Mouse (Mus musculus): ENCODE data around the gene Ccin.

Ccin gene

GRCm38 (mm10) chr4:43983181-43983580 is at the start of gene Ccin:
Gene Ccin, plus strand, starts transcription at chr4:43983483.
- DNase-seq (ENCODE audit: low read depth, low spot score): no peak

DNA sequence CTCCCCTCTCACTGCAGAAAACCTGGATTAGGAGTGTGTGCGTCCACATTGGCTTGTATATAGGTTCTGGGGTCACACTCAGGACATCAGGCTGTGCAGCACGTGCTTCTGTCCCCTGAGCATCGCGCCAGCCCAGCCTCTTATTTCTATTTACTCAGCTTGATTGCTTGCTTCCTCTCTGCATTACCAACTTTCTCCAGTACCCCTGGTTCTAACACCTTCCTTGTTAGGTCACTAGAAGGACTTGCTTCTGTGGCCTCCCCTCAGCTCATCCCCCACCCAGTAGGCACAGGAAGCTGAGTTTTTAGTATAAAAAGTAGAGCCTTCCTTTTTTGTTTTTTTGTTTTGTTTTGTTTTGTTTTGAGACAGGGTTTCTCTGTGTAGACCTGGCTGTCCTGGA is 47.1 kb upstream of the Ccin start:
- DNase-seq (ENCODE audit: low read depth, low spot score): no peak

- no peak for DNase-seq (ENCODE audit: low read depth, low spot score)
Measured at GRCm38 (mm10) chr4:43936749-43937674, 46.3 kb upstream of the Ccin start.

DNA sequence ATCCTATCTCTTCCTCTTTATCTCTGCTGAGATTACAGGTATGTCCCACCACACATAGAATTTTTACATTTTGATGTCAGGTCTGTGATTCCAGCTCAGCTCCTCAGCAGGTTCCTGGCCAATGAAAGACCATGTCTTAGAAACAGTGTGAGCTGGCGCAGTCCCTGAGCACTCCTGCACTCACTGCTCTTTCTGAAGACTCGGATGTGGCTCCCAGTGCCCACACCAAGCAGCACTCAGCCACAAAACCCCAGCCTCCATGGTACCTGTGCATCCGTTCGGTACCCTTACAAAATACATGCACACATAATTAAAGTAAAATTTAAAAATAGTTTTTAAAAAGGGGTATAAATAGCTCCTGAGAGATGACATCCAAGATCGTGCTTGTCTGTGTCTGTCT is 42.0 kb upstream of the Ccin start:
- DNase-seq (ENCODE audit: low read depth, low spot score): no peak

- DNase-seq (ENCODE audit: low read depth, low spot score): no peak
Measured at GRCm38 (mm10) chr4:43942421-43942820, 40.9 kb upstream of the Ccin start.

DNA sequence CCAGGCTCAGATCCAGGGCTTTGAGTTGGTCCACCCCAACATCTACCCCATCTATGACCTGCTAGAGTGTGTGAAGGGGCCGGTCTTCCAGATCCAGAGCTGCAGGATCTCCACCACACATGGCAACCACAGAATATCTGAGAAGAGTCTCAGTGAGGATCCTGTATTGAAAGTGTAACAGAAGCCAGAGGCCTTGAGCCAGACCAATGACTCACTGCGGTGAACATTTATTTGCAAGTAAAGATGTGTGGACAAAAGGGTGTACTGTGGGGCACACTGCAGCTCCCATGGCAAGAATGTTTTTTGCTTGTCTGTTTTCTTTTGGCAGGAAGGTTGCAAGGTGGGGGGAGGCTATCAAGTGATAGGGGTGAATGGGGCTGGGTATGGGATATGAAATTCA is 35.7 kb upstream of the Ccin start:
- DNase-seq (ENCODE audit: low read depth, low spot score): peak; percentile 64

GRCm38 (mm10) chr4:43957292-43957845 is 25.9 kb upstream of the Ccin start, which contains the start of gene Glipr2:
Gene Glipr2, plus strand, starts transcription at chr4:43957401.
- DNase-seq (ENCODE audit: low read depth, low spot score): peak; percentile 96

- peak; percentile 78 for DNase-seq (ENCODE audit: low read depth, low spot score)
Measured at GRCm38 (mm10) chr4:43957846-43958461, 25.3 kb upstream of the Ccin start.

- no peak for DNase-seq (ENCODE audit: low read depth, low spot score)
Measured at GRCm38 (mm10) chr4:43959523-43960179, 23.6 kb upstream of the Ccin start.

DNA sequence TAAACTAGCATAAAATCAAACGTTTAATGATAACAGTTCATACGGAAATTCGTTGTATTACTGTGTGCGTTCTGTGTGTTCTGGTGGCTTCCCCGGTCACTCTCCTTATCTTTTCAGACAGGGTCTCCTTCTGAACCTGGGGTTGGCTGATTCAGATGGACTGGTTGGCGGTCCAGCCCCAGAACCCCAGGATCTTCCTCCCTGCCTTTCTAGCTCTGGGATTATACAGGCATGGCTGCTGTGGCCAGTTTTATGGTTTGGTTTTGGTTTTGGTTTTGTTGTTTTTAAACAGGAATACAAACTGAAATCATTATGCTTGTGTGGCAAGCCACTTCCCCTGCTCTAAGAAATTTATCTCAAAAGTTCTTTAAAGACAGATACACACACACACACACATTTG is 23.1 kb upstream of the Ccin start:
- DNase-seq (ENCODE audit: low read depth, low spot score): no peak

DNA sequence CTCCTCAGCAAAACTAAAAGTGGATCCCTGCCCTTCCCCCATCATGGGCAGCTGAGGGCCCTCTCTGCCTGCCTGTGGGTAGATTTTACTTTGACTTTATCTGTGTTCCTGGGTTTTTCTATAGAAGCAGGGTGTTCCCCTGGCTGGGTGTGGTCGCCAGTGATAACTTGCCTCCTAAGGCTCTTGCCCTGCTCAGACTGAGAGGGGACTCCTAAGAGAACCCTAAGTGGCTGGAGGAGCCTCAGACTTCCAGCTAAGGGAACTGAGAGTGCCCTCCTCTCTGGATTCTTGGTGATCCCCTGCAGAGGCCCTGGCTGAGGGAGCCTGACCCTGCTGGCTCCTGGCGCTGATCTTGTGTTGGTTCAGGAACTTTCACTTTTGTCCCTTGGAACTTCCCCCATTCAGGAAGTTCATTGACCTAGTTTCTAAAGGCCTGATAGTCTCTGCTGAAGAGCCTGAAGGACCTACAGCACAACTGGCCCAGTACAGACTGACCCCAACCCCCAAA is 18.9 kb upstream of the Ccin start:
- no peak for DNase-seq (ENCODE audit: low read depth, low spot score)

DNA sequence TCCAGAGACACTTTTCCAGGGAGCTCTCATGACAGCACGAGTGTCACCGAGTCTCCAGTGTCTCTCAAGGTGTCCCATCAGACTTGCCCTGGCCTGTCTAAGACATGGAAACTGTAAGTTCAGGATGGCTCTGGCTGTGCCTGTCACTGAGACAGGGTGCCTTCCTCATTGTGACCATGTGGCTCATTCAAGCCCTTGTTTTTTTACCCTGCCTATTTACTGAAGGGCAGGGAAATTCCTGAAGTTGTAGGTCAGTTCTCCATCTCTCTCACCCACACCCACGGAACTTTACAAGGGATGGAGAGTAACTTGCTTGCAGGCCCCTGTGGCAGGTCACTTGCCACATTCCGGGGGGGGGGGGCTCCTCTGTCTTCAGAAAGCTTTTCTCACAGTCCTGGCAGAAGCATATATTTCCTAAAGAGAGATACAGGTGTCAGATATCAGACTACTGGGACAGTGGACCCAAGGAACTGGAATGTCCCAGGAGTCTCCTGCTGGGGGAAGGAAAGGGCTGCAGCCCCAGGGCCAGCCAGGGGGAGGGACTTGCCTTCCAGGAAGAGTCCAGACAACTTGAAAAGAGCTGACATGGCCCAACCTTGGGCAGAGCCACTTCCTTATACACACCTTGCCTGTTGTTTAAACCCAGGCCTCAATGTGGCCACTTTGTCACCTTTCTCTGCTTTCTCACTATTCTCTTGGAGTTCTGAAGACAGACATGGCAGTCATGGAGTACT is 18.2 kb upstream of the Ccin start:
- DNase-seq (ENCODE audit: low read depth, low spot score): peak; percentile 71

DNA sequence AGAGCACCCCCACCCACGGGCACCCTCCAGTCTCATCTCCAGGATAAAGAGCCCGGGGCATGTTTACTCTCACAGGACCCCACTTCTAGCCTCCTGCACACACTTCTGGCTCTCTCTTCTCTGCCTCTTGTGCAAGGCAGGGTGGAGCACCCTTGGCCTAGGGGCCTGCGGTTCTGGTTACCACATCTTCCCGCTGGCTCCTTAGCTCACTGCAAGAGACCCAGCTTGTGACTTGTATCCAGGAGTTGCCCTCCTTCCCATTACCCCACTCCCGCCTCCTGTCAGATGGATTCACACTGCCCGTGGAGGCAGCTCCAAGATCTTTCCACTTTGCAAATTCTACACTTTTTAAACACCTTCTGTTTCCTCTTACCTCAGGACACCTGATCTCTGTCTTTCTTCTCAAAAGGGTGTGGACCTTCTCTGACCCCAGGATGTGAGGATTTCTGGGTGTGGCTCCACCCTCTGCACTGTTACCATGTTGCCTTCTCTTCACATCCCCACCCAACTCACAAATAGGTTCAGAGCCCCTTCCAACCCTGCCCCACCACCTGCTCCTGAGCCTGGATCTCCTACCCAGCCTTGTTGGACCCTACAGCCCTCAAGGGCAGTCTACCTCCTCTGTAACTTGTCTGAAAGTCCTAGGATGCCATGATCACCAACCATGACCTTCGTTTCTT is 17.3 kb upstream of the Ccin start:
- no peak for DNase-seq (ENCODE audit: low read depth, low spot score)

DNA sequence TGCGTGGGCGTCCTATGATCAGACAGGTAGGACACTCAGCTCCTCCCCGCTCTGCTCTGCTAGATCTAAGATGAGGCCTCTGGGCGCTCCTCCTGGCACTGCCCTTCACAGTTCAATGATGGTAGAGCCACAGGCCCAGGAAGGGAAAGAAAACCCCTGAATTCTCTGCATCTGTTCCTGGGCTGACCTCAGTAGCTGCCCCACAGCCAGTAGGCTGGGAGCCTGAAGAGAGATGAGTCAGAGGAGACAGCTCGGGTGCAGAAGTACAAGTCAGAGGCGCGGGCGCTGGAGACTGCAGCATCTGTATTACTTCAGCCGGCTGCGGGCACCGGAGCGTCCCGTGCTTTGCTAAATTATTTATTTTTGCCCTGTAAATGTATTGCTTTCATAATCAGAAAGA is 14.6 kb upstream of the Ccin start:
- DNase-seq (ENCODE audit: low read depth, low spot score): peak; percentile 92

DNA sequence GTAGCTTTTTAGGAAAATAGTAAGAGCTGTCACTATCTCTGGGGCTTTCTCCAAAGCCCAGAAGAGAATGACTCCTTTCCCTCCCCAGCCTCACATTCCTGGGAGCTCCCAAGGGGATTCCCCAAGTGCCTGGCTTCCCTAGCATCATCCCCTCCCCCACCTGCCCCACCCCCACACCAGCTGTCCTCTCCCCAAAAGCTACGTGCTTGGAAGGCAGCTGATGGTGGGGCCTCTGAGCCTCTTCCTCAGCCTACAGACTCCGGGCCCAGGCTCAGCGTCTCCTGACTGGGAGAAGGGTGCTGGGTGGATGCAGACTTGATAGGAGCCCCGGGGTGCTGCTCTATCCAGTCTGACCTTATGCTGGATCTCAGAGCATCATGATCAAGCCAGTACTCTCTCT is 13.9 kb upstream of the Ccin start:
- DNase-seq (ENCODE audit: low read depth, low spot score): peak; percentile 73

GRCm38 (mm10) chr4:43970393-43971330 is 12.6 kb upstream of the Ccin start:
- DNase-seq (ENCODE audit: low read depth, low spot score): no peak

- DNase-seq (ENCODE audit: low read depth, low spot score): no peak
Measured at GRCm38 (mm10) chr4:43971541-43972136, 11.6 kb upstream of the Ccin start.

GRCm38 (mm10) chr4:43972137-43972591 is 11.1 kb upstream of the Ccin start:
- peak; percentile 98 for DNase-seq (ENCODE audit: low read depth, low spot score)

- no peak for DNase-seq (ENCODE audit: low read depth, low spot score)
Measured at GRCm38 (mm10) chr4:43973526-43973981, 9.7 kb upstream of the Ccin start.

Measured in 3T3-L1 (cell line).